Mouse (Mus musculus) CH12.LX (cell line): ENCODE data around the gene Lypd8. TPM values are rescaled to one million over a fixed set of nuclear protein-coding genes. Genes with fewer than 3 reads are reported as not detected.

Source experiments
- DNase-seq: peaks from one replicate; pipeline ENCODE4 v3.0.0-alpha.2; 2013; ENCODE audit errors: extremely low read depth
- H3K27ac ChIP-seq: 2 replicates; pipeline ENCODE4 v1.5.1; 2012; ENCODE audit warnings: low read depth, mild to moderate bottlenecking, control low read depth, moderate library complexity; ENCODE audit not compliant: insufficient read depth
- H3K27me3 ChIP-seq: replicated peaks from 2 replicates; pipeline ENCODE3; 2012; ENCODE audit warnings: inconsistent platforms
- H3K36me3 ChIP-seq, 2 experiments: replicated peaks in 1 of 2; 2 replicates each; pipeline versions ENCODE3 to v1.6.1; 2012; ENCODE audit warnings: inconsistent platforms in 1 of 2, low read length in 1 of 2, mild to moderate bottlenecking in 1 of 2, mixed read lengths in 1 of 2, moderate library complexity in 1 of 2; ENCODE audit not compliant: control insufficient read depth in 1 of 2, insufficient read depth in 1 of 2
- H3K4me1 ChIP-seq, 2 experiments: 2 replicates each; pipeline ENCODE4 v1.6.1; 2012; ENCODE audit warnings: inconsistent platforms in 1 of 2, moderate library complexity in 1 of 2; ENCODE audit not compliant: insufficient read depth in 2 of 2, control insufficient read depth in 1 of 2
- H3K4me2 ChIP-seq: 2 replicates; pipeline ENCODE4 v1.6.1; 2012; ENCODE audit warnings: low read depth, mild to moderate bottlenecking, control low read depth; ENCODE audit not compliant: poor library complexity, insufficient read depth, severe bottlenecking
- H3K4me3 ChIP-seq, 3 experiments: fragments of 150-350 bp in 1 of 3; sonication (generic) in 1 of 3; replicated peaks in 1 of 3; 2 replicates each; pipeline versions ENCODE3 to v1.5.1; 2011 to 2012; ENCODE audit warnings: low read depth in 2 of 3, low read length in 2 of 3, mild to moderate bottlenecking in 2 of 3, moderate library complexity in 2 of 3, control low read depth in 1 of 3, improper control_type of control experiment in 1 of 3, inconsistent platforms in 1 of 3, mixed read lengths in 1 of 3; ENCODE audit not compliant: poor library complexity in 1 of 3
- H3K79me2 ChIP-seq: replicated peaks from 2 replicates; pipeline ENCODE4 v1.6.1; 2012; ENCODE audit warnings: mild to moderate bottlenecking, moderate library complexity; ENCODE audit not compliant: control insufficient read depth, poor library complexity, insufficient read depth, severe bottlenecking; ENCODE audit errors: extremely low read depth
- H3K9ac ChIP-seq: 2 replicates; pipeline ENCODE4 v1.6.1; 2012; ENCODE audit warnings: low read depth, mild to moderate bottlenecking, control low read depth, moderate library complexity; ENCODE audit not compliant: insufficient read depth
- H3K9me3 ChIP-seq: replicated peaks from 2 replicates; pipeline ENCODE3; 2012; ENCODE audit warnings: low read length, inconsistent platforms, mixed read lengths
- BHLHE40 ChIP-seq: IDR thresholded peaks from 2 replicates; pipeline ENCODE4 v1.6.1; 2011; ENCODE audit warnings: mild to moderate bottlenecking, low read depth, low read length, improper control_type of control experiment
- E2F4 ChIP-seq: IDR thresholded peaks from 2 replicates; pipeline ENCODE4 v1.6.1; 2011; ENCODE audit warnings: low read depth, low read length, improper control_type of control experiment; ENCODE audit not compliant: insufficient replicate concordance
- ELF1 ChIP-seq: IDR thresholded peaks from 2 replicates; pipeline ENCODE4 v1.6.1; 2014; ENCODE audit warnings: low read depth, mild to moderate bottlenecking, inconsistent platforms, low read length, improper control_type of control experiment
- ETS1 ChIP-seq: conservative IDR thresholded peaks from 2 replicates; pipeline ENCODE4 v1.6.1; 2012; ENCODE audit warnings: low read depth, mild to moderate bottlenecking, inconsistent platforms, low read length, improper control_type of control experiment, moderate library complexity
- HCFC1 ChIP-seq: IDR thresholded peaks from 2 replicates; pipeline ENCODE4 v1.6.1; 2012; ENCODE audit warnings: low read depth, mild to moderate bottlenecking, inconsistent platforms, low read length, improper control_type of control experiment
- MAFK ChIP-seq: IDR thresholded peaks from 2 replicates; pipeline ENCODE4 v1.6.1; 2011; ENCODE audit warnings: low read length, improper control_type of control experiment; ENCODE audit not compliant: insufficient replicate concordance
- MAZ ChIP-seq: IDR thresholded peaks from 2 replicates; pipeline ENCODE4 v1.6.1; 2012; ENCODE audit warnings: low read depth, mild to moderate bottlenecking, inconsistent platforms, low read length, improper control_type of control experiment, moderate library complexity
- NELFE ChIP-seq: IDR thresholded peaks from 2 replicates; pipeline ENCODE4 v1.6.1; 2011; ENCODE audit warnings: low read depth, low read length, improper control_type of control experiment
- NRF1 ChIP-seq: IDR thresholded peaks from 2 replicates; pipeline ENCODE4 v1.6.1; 2014; ENCODE audit warnings: low read depth, mild to moderate bottlenecking, inconsistent platforms, low read length, improper control_type of control experiment, moderate library complexity
- PAX5 ChIP-seq: IDR thresholded peaks from 2 replicates; pipeline ENCODE4 v1.6.1; 2012; ENCODE audit warnings: low read length, inconsistent platforms, mixed read lengths
- POLR2AphosphoS2 ChIP-seq: IDR thresholded peaks from 2 replicates; pipeline ENCODE4 v1.6.1; 2011; ENCODE audit warnings: low read depth, low read length, improper control_type of control experiment
- RCOR1 ChIP-seq: conservative IDR thresholded peaks from 2 replicates; pipeline ENCODE4 v1.6.1; 2012; ENCODE audit warnings: low read depth, mild to moderate bottlenecking, inconsistent platforms, low read length, improper control_type of control experiment
- SIN3A ChIP-seq: IDR thresholded peaks from 2 replicates; pipeline ENCODE4 v1.6.1; 2012; ENCODE audit warnings: low read length, improper control_type of control experiment, inconsistent platforms
- SMC3 ChIP-seq: IDR thresholded peaks from 2 replicates; pipeline ENCODE4 v1.6.1; 2011; ENCODE audit warnings: low read depth, low read length, improper control_type of control experiment
- UBTF ChIP-seq: IDR thresholded peaks from 2 replicates; pipeline ENCODE4 v1.6.1; 2012; ENCODE audit warnings: low read depth, mild to moderate bottlenecking, inconsistent platforms, low read length, improper control_type of control experiment, moderate library complexity
- ZC3H11A ChIP-seq: IDR thresholded peaks from 2 replicates; pipeline ENCODE4 v1.6.1; 2012; ENCODE audit warnings: low read depth, mild to moderate bottlenecking, inconsistent platforms, low read length, improper control_type of control experiment
- ZKSCAN1 ChIP-seq: IDR thresholded peaks from 2 replicates; pipeline ENCODE4 v1.6.1; 2012; ENCODE audit warnings: low read depth, inconsistent platforms, low read length, improper control_type of control experiment, borderline replicate concordance
- ZMIZ1 ChIP-seq: IDR thresholded peaks from 2 replicates; pipeline ENCODE4 v1.6.1; 2012; ENCODE audit warnings: low read depth, mild to moderate bottlenecking, inconsistent platforms, low read length, improper control_type of control experiment
- dilution Hi-C: fragments of 300-500 bp; cut with MboI; formaldehyde crosslinking; loops from 2 replicates; pipeline ENCODE4 v1.14.3; 2020; ENCODE audit warnings: low sequenced_read_pairs; ENCODE audit not compliant: extremely low pct_unique_long_range_greater_than_20kb, extremely low pct_ligation_motif_present
- in situ Hi-C: fragments of 300-500 bp; cut with MboI; formaldehyde crosslinking; loops from 3 replicates; pipeline ENCODE4 v1.14.3; 2019; ENCODE audit warnings: low sequenced_read_pairs, low pct_ligation_motif_present, low pct_unique_long_range_greater_than_20kb, mixed read lengths
- polyA plus RNA-seq: library from polyadenylated mRNA; unstranded; fragments of >175 nt; gene quantifications from 2 replicates; pipeline ENCODE4 v1.2.1, GENCODE M21; 2012; ENCODE audit warnings: low read depth; ENCODE audit not compliant: insufficient read length
- total RNA-seq, 2 experiments: library from RNA; depleted of rRNA; stranded (reverse); fragments of 300-350 nt in 1 of 2; fragments of >200 nt in 1 of 2; gene quantifications; 2 replicates each; pipeline ENCODE4 v1.2.3; 2012 to 2014

The Lypd8 gene
- total and polyA plus RNA-seq, 3 experiments, result not detected

- Histone ChIP-seq H3K36me3 (no peaks in the 10 kb centered on the region), H3K4me2 (no peak overlapping the region), H3K9ac (no peak overlapping the region), H3K9me3 (no peaks in the 10 kb centered on the region), H3K4me3 (no peak overlapping the region), H3K79me2 (no peaks in the 10 kb centered on the region), H3K27me3 (peaks cover 92% of the 10 kb centered on the region), H3K27ac (no peak overlapping the region), H3K4me1 (peaks cover 2 to 3% of the 10 kb centered on the region in 2 experiments; a peak in 1 of 4 replicates)
- no peak for DNase-seq
- in situ Hi-C loops, result no loop called here
- TF ChIP-seq PAX5, result no peak
- TF ChIP-seq E2F4, result no peak
- TF ChIP-seq HCFC1, result no peak
- TF ChIP-seq MAFK, result no peak
- TF ChIP-seq NRF1, result no peak
- no peak for TF ChIP-seq SMC3
- TF ChIP-seq MAZ, result no peak
- no peak for TF ChIP-seq NELFE
- TF ChIP-seq ZC3H11A, result no peak
- TF ChIP-seq RCOR1, result no peak
- TF ChIP-seq SIN3A, result no peak
- TF ChIP-seq UBTF, result no peak
- TF ChIP-seq BHLHE40, result no peak
- dilution Hi-C loops, result no loop called here
Observed at GRCm38 (mm10) chr11:58400655-58401054, 21.8 kb downstream of the Lypd8 start.

GRCm38 (mm10) chr11:58408066-58408465 is 29.2 kb downstream of the Lypd8 start:
- Histone ChIP-seq H3K79me2 (no peaks in the 10 kb centered on the region), H3K4me3 (no peak overlapping the region), H3K4me2 (no peak overlapping the region), H3K27ac (no peak overlapping the region), H3K9me3 (peaks cover under 1% of the 10 kb centered on the region), H3K27me3 (peaks cover 76% of the 10 kb centered on the region), H3K4me1 (no peaks in the 10 kb centered on the region), H3K36me3 (no peaks in the 10 kb centered on the region), H3K9ac (no peak overlapping the region)
- no peak for DNase-seq
- in situ Hi-C loops (no loop called here), dilution Hi-C loops (no loop called here)
- TF ChIP-seq ZMIZ1, result no peak

GRCm38 (mm10) chr11:58418336-58418735 is 39.5 kb downstream of the Lypd8 start:
- Histone ChIP-seq H3K4me2 (no peak overlapping the region), H3K27ac (no peak overlapping the region), H3K9me3 (peaks cover 2% of the 10 kb centered on the region), H3K36me3 (no peaks in the 10 kb centered on the region), H3K4me1 (no peaks in the 10 kb centered on the region), H3K9ac (no peak overlapping the region), H3K4me3 (no peak overlapping the region), H3K79me2 (no peaks in the 10 kb centered on the region), H3K27me3 (peaks cover 96% of the 10 kb centered on the region)
- dilution Hi-C loops (no loop called here), in situ Hi-C loops (no loop called here)
- TF ChIP-seq POLR2AphosphoS2, result no peak
- TF ChIP-seq ELF1, result no peak
- TF ChIP-seq ZKSCAN1, result no peak
- TF ChIP-seq MAZ, result no peak
- TF ChIP-seq PAX5, result no peak
- TF ChIP-seq ETS1, result no peak
- no peak for TF ChIP-seq SIN3A
- no peak for TF ChIP-seq HCFC1
- no peak for TF ChIP-seq RCOR1
- DNase-seq, result no peak
